Mouse (Mus musculus) spleen, postnatal 4 days (tissue): ENCODE measurements around the gene Nipsnap1.

Experiments used
- DNase-seq, 2 experiments: peaks; one replicate each; pipeline ENCODE4 v3.0.0; 2022; ENCODE audit warnings: low spot score in 2 of 2

Nipsnap1 gene

GRCm38 (mm10) chr11:4873755-4874475 is at the start of gene Nipsnap1:
Nipsnap1 (plus strand) TSS chr11:4873951.
- DNase-seq, result peak; percentile 81 to 88

GRCm38 (mm10) chr11:4826152-4826778 is 47.5 kb upstream of the Nipsnap1 start:
- no peak for DNase-seq

GRCm38 (mm10) chr11:4827340-4827739 is 46.4 kb upstream of the Nipsnap1 start:
- no peak for DNase-seq

- DNase-seq, result no peak
Measured at GRCm38 (mm10) chr11:4827916-4828315, 45.8 kb upstream of the Nipsnap1 start.

GRCm38 (mm10) chr11:4831066-4831465 is 42.7 kb upstream of the Nipsnap1 start:
- DNase-seq, result no peak

- DNase-seq, result no peak
Measured at GRCm38 (mm10) chr11:4833295-4833939, 40.3 kb upstream of the Nipsnap1 start.

GRCm38 (mm10) chr11:4835436-4835835 is 38.3 kb upstream of the Nipsnap1 start:
- no peak for DNase-seq

GRCm38 (mm10) chr11:4836755-4837154 is 37.0 kb upstream of the Nipsnap1 start:
- DNase-seq, result peak in 1 of 2 experiments; percentile 24

- DNase-seq, result no peak
Measured at GRCm38 (mm10) chr11:4837342-4837741, 36.4 kb upstream of the Nipsnap1 start.

- no peak for DNase-seq
Measured at GRCm38 (mm10) chr11:4838235-4838634, 35.5 kb upstream of the Nipsnap1 start.

- DNase-seq, result no peak
Measured at GRCm38 (mm10) chr11:4840942-4841526, 32.7 kb upstream of the Nipsnap1 start.

GRCm38 (mm10) chr11:4848483-4849248 is 25.1 kb upstream of the Nipsnap1 start:
- DNase-seq, result peak; percentile 61 to 84

- DNase-seq, result peak; percentile 95
Measured at GRCm38 (mm10) chr11:4849258-4849943, 24.4 kb upstream of the Nipsnap1 start, which contains the start of gene Nf2. Nf2 (minus strand) TSS chr11:4849536.

- DNase-seq, result no peak
Measured at GRCm38 (mm10) chr11:4850404-4850803, 23.3 kb upstream of the Nipsnap1 start.

- no peak for DNase-seq
Measured at GRCm38 (mm10) chr11:4853021-4853420, 20.7 kb upstream of the Nipsnap1 start.

- DNase-seq, result no peak
Measured at GRCm38 (mm10) chr11:4854181-4854580, 19.6 kb upstream of the Nipsnap1 start.

- DNase-seq, result no peak
Measured at GRCm38 (mm10) chr11:4858416-4858815, 15.3 kb upstream of the Nipsnap1 start.

- no peak for DNase-seq
Measured at GRCm38 (mm10) chr11:4860986-4861385, 12.8 kb upstream of the Nipsnap1 start.

GRCm38 (mm10) chr11:4861816-4862604 is 11.7 kb upstream of the Nipsnap1 start:
- DNase-seq, result no peak

- DNase-seq, result no peak
Measured at GRCm38 (mm10) chr11:4862730-4863129, 11.0 kb upstream of the Nipsnap1 start.
